Mouse (Mus musculus) erythroblast, embryonic 14.5 days (primary cell): Measurements from ENCODE around the gene Soat2.

Experiments used
- GATA1 ChIP-seq: IDR thresholded peaks from 2 replicates; pipeline ENCODE4 v1.6.1; 2012; ENCODE audit warnings: low read length, inconsistent platforms, mixed read lengths
- TAL1 ChIP-seq: IDR thresholded peaks from 3 replicates; pipeline ENCODE4 v1.6.1; 2012; ENCODE audit warnings: low read length, inconsistent platforms, mixed read lengths

DNA sequence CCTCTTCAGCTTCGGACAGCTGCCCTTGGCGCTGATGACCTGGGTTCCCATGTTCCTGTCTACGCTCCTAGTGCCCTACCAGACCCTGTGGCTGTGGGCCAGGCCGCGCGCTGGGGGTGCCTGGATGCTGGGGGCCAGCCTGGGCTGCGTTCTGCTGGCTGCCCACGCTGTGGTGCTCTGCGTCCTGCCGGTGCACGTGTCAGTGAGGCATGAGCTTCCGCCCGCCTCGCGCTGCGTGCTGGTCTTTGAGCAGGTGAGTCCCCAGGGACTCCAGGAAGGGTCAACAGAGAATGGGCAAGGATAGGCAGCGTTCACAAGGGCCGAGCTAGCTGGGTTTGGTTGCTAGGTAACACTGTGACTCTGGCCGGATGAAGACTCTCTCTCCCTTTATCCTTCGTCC is 6.5 kb downstream of the Soat2 start:
- no peak for TF ChIP-seq TAL1
- TF ChIP-seq GATA1, result no peak
